Mouse (Mus musculus) cortical plate, adult 2 months (tissue): Measurements from ENCODE around the gene Slc26a10.

ENCODE experiments used
- CTCF ChIP-seq: fragments of 200-500 bp; IDR thresholded peaks from 2 replicates; pipeline ENCODE4 v1.5.1; 2011; ENCODE audit warnings: mild to moderate bottlenecking, control low read depth, low read length; ENCODE audit not compliant: insufficient read depth; ENCODE audit errors: extremely low read depth
- POLR2A ChIP-seq: fragments of 200-500 bp; IDR thresholded peaks from 2 replicates; pipeline ENCODE4 v1.6.1; 2011; ENCODE audit warnings: mild to moderate bottlenecking, low read length, control low read depth; ENCODE audit not compliant: insufficient read depth; ENCODE audit errors: extremely low read depth

- TF ChIP-seq POLR2A (no peak), CTCF (no peak)
These were observed 4.2 kb downstream of the Slc26a10 start for GRCm38 (mm10) chr10:127176228-127176627.
